8 mouse cellular contexts compared by ENCODE assay signal in the genomic region with DNA sequence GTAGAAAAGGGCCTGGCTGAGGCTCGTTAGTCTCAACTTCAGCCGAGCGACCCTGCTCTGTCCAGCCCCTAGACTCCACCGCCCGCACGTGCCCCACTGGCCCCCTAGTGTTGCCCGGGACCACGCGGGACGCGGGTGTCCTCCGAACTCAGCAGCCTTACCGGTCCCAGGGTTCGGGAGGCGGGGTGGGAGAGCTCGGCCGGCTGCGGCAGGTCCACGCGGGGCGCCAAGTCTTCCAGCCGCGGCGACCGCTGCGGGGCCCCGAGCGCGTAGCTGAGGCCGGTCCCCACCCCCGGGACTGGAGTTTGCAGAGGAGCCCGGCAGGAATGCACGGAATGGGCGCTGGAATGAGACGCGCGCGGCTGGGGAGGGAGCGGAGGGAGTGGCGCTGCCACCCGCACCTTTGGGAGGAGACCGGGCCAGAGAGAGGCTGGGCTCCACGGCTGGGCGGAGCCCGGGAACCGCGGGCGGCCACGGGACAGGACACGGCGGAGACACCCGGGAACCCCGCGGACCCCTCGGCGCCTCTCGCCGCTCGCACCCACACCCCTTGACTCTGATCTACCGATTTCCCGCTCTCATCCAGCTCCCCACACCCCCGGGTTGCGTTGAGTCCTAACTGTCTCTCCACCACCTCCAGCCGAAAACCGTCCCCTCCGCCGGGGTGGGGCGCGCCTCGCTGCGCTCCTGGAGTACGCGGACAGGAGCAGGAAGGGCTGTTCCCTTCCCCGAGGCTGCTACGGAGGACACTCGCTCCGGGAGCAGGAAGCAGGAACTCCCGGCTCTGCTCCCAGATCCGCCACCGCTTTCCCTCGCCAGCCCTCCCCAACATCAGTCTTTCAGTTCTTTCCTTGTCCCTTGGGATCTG. TPM values are rescaled to one million over a fixed set of nuclear protein-coding genes. Genes with fewer than 3 reads are reported as not detected.
A peak's percentile ranks its signal among the peaks of the same experiment; 100 is the strongest.
DNase-seq lines count a peak whose midpoint lies in the region; ATAC-seq lines count a peak whose summit lies in the region.

A gene (minus strand): TSS at position 690 of the 868 bp plus-strand sequence.

- peak; percentile 66; the same call in 1 of the 2 replicates for ATAC-seq in neural tube, embryonic 14.5 days (ENCODE audit: low read depth)

- under 1% methylated on average over 59 of the region's 81 CpGs for WGBS in neural tube, embryonic 14.5 days

- peaks cover 36% of the 10 kb centered on the region for H3K27me3 ChIP-seq in neural tube, embryonic 14.5 days (ENCODE audit: control insufficient read depth, insufficient read depth, low read length)

- peak; percentile 6 for DNase-seq in thymus, postnatal 25 days
- DNase-seq in thymus, postnatal 10 days (ENCODE audit: low spot score in 2 of 2), result no peak
- peak; percentile 70 for DNase-seq in embryo, embryonic 9.5 days (ENCODE audit: extremely low spot score)
- peak; percentile 73 for DNase-seq in heart, adult 8-10 months (ENCODE audit: low spot score)
- peak; percentile 83 for DNase-seq in kidney, adult 11 months
- peak; percentile 91 to 93 for DNase-seq in lung, adult 18-20 months
- DNase-seq in yolk sac, embryonic 10.5 days (ENCODE audit: low spot score), result peak; percentile 92

- H3K9me3 ChIP-seq in neural tube, embryonic 14.5 days (ENCODE audit: control insufficient read depth, low read length), result no peaks in the 10 kb centered on the region

- no peaks in the 10 kb centered on the region for H3K36me3 ChIP-seq in neural tube, embryonic 14.5 days (ENCODE audit: control insufficient read depth, insufficient read depth, low read length)

- no peak within 1 kb of the TSS for H3K27ac ChIP-seq in neural tube, embryonic 14.5 days (ENCODE audit: low read depth, low read length)

- peak within 1 kb of the TSS; percentile 39 for H3K9ac ChIP-seq in neural tube, embryonic 14.5 days (replicated peaks; ENCODE audit: low read depth, low read length)

- H3K4me3 ChIP-seq in neural tube, embryonic 14.5 days (ENCODE audit: low read depth, low read length), result peak within 1 kb of the TSS; percentile 58

- H3K4me1 ChIP-seq in neural tube, embryonic 14.5 days (ENCODE audit: control insufficient read depth, insufficient read depth, low read length), result peaks cover 11% of the 10 kb centered on the region

- H3K4me2 ChIP-seq in neural tube, embryonic 14.5 days (ENCODE audit: low read depth, low read length), result peak within 1 kb of the TSS; percentile 100

RNA-seq across cellular contexts. Expression of the gene that starts here (rescaled TPM):
- total RNA-seq in heart, adult 8-10 months (2022), result 1 to 10 TPM; 2.0 to 4.0 (median 3.1) TPM
- 0.24 and 0.57 TPM in 2 replicates for polyA plus RNA-seq in neural tube, embryonic 14.5 days (2014; fragmentation: Nextera tagmentation; extraction: Ambion mirVana)

Comparison
In these comparisons a context has a peak if more than half of its experiments do, and no peak if none do; other contexts are left out.
1. DNase-seq: peak in thymus, postnatal 25 days (single experiment), embryo, embryonic 9.5 days (single experiment), heart, adult 8-10 months (single experiment), kidney, adult 11 months (single experiment), lung, adult 18-20 months (2 of 2) and yolk sac, embryonic 10.5 days (single experiment); none in thymus, postnatal 10 days (0 of 2).
2. Peak in ATAC-seq, H3K4me3 ChIP-seq, H3K9ac ChIP-seq and H3K4me2 ChIP-seq in neural tube, embryonic 14.5 days; RNA of the gene not detected or under 1 TPM.